Mouse (Mus musculus) thymus, postnatal 36 days (tissue): Measurements from ENCODE around the gene Zbtb8os.
"Not testable (repeated sequence)": the region's sequence is repeated elsewhere in the genome, so short reads cannot be mapped to it uniquely, and the experiment has no call there.

Experiments used
- DNase-seq, 2 experiments: peaks; one replicate each; pipeline ENCODE4 v3.0.0; 2022; ENCODE audit warnings: mixed read lengths in 2 of 2

Zbtb8os gene

DNA sequence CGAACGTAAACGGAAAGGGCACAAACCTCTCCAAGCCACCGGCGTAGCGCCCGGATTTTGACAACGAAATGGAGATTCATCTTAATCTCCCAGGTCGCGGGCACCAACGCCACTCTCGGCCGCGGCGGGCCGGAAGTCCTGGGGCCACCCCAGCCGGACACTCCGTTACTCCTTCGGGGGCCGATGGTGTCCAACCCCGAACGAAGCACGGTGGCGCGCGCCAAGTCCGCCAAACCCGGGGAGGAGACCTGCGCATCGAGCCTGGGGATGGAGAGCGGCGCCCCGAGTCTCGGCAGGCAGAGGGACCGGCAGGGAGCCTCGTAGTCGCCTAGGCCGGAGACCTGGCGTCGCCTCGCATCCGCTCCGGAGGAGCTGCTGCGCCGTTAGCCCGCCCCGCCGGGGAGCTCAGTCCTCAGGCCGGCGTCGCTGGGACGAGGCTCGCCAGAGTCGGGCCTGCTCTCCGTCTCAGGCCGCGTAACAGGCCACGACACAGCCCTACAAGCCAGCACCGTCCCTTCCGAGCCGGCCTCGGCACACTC is 749 bp upstream of the Zbtb8os start:
- DNase-seq = no peak

DNA sequence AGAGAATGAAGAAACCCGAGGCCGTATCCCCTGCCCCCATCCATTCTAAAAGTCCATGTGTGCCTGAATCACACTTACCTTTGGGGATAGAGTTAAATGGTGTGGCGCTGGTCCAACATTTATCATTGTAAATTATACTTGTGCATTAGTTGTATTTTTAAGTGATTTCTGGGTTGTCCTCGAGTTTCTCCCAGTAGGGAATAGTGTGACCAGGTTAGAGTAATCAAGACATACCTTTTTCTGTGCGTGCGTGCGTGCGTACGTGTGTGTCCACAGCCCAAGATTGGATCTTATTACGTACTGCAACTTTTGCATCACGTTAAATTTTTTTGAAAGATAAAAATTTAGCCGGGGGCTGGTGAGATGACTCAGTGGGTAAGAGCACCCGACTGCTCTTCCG is 796 bp downstream of the Zbtb8os start:
- no peak for DNase-seq

DNA sequence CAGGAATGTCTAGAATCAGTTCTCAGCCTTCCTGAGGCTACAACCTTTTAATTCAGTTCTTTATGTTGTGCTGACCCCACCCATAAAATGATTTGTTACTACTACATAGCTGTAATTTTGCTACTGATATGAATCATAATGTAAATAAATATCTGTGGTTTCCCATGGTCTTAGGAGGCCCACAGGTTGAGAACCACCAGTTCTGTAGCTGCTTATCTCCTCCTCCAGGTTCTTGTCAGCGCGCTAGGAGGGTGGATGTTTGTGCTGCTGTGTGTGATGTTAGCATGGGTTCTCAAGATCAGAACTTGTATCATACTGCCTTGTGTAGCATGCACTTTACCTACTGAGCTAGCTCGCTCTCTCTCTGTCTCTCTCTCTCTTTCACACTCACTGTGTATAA is 4.2 kb downstream of the Zbtb8os start:
- DNase-seq = no peak

DNA sequence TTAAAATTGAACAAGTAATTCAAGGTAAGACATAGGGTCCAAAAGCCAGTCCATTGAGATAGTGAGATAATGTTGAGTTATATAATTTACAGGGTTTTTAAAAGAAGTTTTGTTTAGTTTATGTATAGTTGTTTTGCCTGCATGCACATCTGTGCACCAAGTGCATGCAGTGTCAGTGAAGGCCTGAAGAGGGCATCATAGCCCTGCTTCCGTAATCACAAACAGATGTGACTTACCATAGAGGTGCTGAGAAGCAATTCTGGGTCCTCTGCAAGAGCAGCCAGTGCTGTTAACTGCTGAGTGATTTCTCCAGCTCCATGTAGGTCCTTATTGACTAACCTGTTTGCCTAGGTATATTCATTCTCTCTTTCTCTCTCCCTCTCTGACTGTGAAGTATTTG is 6.4 kb downstream of the Zbtb8os start:
- DNase-seq = no peak

- no peak for DNase-seq
Measured at GRCm38 (mm10) chr4:129342705-129343104, 7.2 kb downstream of the Zbtb8os start.

GRCm38 (mm10) chr4:129346481-129347154 is 11.1 kb downstream of the Zbtb8os start:
- no peak for DNase-seq

DNA sequence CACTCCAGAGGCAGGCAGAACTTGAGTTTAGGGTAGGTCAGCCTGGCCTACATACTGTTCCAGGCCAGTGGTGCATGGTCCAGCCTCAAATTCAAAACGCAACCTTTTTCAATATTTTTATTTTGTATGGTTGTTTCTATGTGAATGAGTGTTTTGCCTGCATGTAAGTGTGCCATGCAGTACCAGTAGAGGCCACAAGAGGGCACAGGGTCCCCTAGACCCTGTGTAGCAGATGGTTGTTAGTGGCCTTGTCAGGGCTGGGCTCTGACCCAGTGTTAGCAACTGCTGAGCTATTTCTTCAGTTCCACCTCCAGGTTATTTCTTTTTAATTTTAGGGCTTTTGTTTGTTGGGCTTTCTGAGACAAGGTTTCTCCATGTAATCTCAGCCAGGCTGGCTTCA is 15.1 kb downstream of the Zbtb8os start:
- DNase-seq = peak; percentile 58 to 69

DNA sequence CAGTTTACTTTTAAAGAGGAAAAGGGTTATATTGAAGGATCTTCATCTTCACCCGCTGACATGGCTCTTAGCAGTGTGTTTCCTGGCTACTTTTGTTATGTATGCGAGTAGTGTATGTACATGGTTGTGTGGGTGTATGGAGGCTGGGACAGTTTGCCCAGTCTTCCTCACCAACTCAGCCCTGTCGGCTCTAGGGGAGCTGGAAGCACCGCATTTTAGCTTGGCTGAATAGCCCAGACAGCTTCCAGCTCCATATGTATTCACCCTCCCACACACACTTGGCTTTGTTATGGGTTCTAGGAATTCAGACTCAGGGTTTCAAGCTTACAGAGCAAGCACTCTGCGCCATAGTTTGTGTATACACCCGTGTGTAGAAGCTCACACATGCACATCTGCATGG is 15.6 kb downstream of the Zbtb8os start:
- no peak for DNase-seq

DNA sequence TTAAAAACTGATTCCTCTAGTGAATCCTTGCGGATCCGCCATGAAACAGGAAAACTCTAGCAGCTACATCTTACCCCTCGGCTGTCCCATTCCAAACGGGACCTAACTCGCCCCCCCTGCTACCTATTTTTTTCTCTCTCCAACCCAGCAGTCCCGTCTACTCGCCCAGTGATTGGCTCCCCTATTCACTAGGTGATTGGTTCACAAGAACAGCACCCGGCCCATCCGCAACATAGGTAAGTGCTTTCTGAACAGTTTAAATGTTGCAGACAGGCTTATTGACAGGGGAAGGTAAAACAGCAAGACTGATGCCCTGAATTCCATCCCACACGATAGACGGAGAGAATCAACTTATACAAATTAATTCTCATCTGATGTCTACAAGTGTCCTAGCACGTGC is 17.7 kb downstream of the Zbtb8os start:
- DNase-seq = no peak

GRCm38 (mm10) chr4:129354236-129354635 is 18.7 kb downstream of the Zbtb8os start:
- peak; percentile 13 to 24 for DNase-seq

- DNase-seq = no peak
Measured at GRCm38 (mm10) chr4:129357613-129358163, 22.2 kb downstream of the Zbtb8os start.

- not testable (repeated sequence) for DNase-seq
Measured at GRCm38 (mm10) chr4:129362238-129362637, 26.7 kb downstream of the Zbtb8os start.

DNA sequence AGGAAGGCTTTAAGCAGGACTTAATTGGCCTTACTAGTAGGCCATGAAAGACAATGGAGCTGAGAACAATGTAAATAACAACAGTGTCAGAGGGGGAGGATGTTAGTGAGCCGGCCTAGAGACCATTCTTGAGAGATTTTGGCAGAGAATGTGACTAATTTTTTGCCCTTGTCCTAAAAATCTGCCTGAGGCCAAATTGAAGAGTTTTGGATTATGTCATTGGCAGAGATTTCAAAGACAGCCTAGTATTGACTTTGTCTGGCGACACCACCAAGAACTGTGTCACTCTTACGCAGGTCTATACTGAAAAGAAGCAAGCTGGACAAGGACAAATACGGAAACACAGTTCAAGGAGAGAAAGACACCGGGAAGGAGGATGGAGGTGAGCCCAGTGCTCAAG is 27.3 kb downstream of the Zbtb8os start:
- no peak for DNase-seq

GRCm38 (mm10) chr4:129363463-129363862 is 28.0 kb downstream of the Zbtb8os start:
- DNase-seq = no peak

GRCm38 (mm10) chr4:129364379-129364778 is 28.9 kb downstream of the Zbtb8os start:
- no peak for DNase-seq

DNA sequence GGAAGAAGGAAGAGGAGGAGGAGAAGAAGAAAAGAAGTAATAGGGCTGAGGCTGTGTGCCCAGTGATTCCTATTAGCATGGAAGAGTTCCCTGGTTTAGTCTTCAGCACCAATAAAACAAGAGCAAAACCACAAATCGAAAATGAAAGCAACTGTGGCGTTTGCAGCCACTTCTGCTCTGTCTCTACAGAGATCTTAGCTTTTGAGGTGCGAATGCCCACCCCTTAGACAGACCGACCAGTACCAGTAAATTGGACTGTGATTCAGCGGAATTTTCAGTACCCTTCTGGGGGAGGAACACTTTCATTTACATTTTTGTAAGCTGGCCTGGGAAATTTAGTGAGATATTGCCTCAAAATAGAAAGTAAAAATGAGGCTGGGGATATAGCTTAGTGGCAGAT is 29.7 kb downstream of the Zbtb8os start:
- DNase-seq = no peak

- no peak for DNase-seq
Measured at GRCm38 (mm10) chr4:129371391-129371790, 35.9 kb downstream of the Zbtb8os start.

- DNase-seq = no peak
Measured at GRCm38 (mm10) chr4:129373202-129373976, 37.9 kb downstream of the Zbtb8os start.

GRCm38 (mm10) chr4:129374219-129374755 is 38.8 kb downstream of the Zbtb8os start:
- no peak for DNase-seq

DNA sequence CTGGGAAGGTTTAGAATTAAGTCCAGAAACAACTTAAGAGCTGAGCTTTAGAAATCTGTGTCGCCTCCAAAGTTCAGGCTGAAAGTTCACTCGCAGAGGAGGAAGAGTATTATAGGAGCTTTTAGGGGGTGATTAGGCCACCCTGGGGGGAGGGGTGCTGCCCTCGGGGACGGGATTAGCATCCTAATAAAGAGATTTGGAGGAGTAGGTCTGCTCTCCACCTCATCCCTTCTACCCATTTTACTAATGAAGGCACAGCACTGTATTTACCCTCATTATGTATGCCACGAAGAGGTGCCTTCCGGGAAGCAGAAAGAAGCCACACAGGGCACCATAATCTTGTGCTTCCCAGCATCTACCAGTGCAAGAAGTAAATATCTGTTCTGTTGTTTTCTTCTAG is 39.5 kb downstream of the Zbtb8os start:
- no peak for DNase-seq

DNA sequence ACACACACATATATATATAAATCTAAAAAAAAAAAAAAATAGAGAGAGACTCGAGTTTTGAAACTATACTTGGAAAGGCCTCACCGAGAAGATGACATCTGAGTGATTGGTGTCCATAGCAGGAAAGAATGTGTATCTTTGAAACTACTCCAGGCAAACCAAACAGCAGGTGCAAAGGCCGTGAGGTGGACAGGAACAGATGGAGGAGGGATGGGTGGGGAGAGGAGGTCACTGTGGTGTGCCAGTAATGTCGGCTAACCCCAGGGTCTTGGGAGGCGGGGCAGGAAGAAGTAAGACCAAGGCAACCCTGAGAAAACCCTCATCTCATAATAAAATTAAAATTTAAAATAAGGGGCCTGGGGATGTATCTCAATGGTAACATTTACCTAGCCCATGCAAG is 40.3 kb downstream of the Zbtb8os start:
- DNase-seq = no peak

DNA sequence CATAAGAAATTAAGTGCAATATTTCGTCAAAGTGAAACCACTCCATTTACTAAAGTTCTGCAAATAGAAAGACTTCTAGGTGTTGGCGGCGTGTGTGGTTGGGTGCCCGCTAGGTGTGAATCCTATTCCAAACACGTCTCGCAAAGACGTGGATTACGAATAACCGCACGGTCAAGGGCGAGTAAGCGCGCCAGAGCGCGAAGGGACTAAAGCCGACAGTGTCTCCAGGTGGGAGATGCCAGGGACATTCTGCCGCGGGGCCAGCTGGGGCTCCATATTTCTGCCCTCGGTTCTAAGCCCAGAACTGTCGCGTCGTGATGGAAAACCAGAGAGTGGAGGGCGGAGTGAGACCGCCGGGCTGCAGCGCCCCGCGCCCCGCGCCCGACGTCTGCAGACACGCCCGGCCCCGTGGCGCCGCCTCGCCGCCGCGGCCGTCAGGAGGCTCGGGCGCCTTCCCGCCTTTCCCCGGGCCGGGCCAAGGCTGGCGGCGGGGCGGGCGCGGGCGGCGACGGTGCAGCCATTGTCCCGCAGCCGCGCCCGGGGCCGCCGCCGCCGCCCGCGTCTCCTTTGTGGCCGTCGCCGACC is 41.6 kb downstream of the Zbtb8os start:
- peak; percentile 40 to 45 for DNase-seq
